Mouse (Mus musculus) layer of hippocampus, adult 18-20 months (tissue): ENCODE data around the gene Dlg2. TPM values are rescaled to one million over a fixed set of nuclear protein-coding genes. Genes with fewer than 3 reads are reported as not detected.

Source experiments
- DNase-seq, 2 experiments: peaks; one replicate each; pipeline ENCODE4 v3.0.0; 2022; ENCODE audit warnings: low spot score in 2 of 2
- total RNA-seq, 2 experiments: library from RNA; stranded (reverse); gene quantifications; 2 replicates each; pipeline ENCODE4 v1.2.3; 2021

Gene Dlg2
- total RNA-seq, 2 experiments from 2014 or later: 224 to 230 TPM

GRCm38 (mm10) chr7:91544600-91544999, 1068.1 kb downstream of the Dlg2 start:
- DNase-seq: no peak

GRCm38 (mm10) chr7:91548796-91549195, 1072.3 kb downstream of the Dlg2 start:
- DNase-seq: no peak

- DNase-seq: no peak
Observed at GRCm38 (mm10) chr7:91557582-91557981, 1081.1 kb downstream of the Dlg2 start.

- no peak for DNase-seq
Observed at GRCm38 (mm10) chr7:91567423-91567822, 1091.0 kb downstream of the Dlg2 start.

GRCm38 (mm10) chr7:91570969-91571368, 1094.5 kb downstream of the Dlg2 start:
- peak; percentile 19 to 54 for DNase-seq

GRCm38 (mm10) chr7:91572666-91573065, 1096.2 kb downstream of the Dlg2 start:
- no peak for DNase-seq

GRCm38 (mm10) chr7:91573321-91573720, 1096.8 kb downstream of the Dlg2 start:
- DNase-seq: no peak

- DNase-seq: peak; percentile 43 to 74
Observed at GRCm38 (mm10) chr7:91576216-91576615, 1099.7 kb downstream of the Dlg2 start.

GRCm38 (mm10) chr7:91582203-91582602, 1105.7 kb downstream of the Dlg2 start:
- no peak for DNase-seq

- peak in 1 of 2 experiments; percentile 46 for DNase-seq
Observed at GRCm38 (mm10) chr7:91583566-91583965, 1107.1 kb downstream of the Dlg2 start.

- DNase-seq: no peak
Observed at GRCm38 (mm10) chr7:91591261-91592170, 1115.0 kb downstream of the Dlg2 start.

GRCm38 (mm10) chr7:91598549-91598948, 1122.1 kb downstream of the Dlg2 start:
- no peak for DNase-seq

GRCm38 (mm10) chr7:91601307-91601706, 1124.8 kb downstream of the Dlg2 start:
- DNase-seq: peak in 1 of 2 experiments; percentile 28

GRCm38 (mm10) chr7:91603561-91603960, 1127.1 kb downstream of the Dlg2 start:
- no peak for DNase-seq

- DNase-seq: no peak
Observed at GRCm38 (mm10) chr7:91653033-91653432, 1176.6 kb downstream of the Dlg2 start.

GRCm38 (mm10) chr7:91659498-91659897, 1183.0 kb downstream of the Dlg2 start:
- no peak for DNase-seq

- DNase-seq: peak; percentile 60 to 81
Observed at GRCm38 (mm10) chr7:91672236-91673017, 1196.0 kb downstream of the Dlg2 start.

- DNase-seq: no peak
Observed at GRCm38 (mm10) chr7:91674401-91674800, 1197.9 kb downstream of the Dlg2 start.

GRCm38 (mm10) chr7:91677934-91678333, 1201.5 kb downstream of the Dlg2 start:
- no peak for DNase-seq

GRCm38 (mm10) chr7:91687930-91688329, 1211.5 kb downstream of the Dlg2 start:
- DNase-seq: no peak

GRCm38 (mm10) chr7:91689829-91690228, 1213.4 kb downstream of the Dlg2 start:
- DNase-seq: no peak

- DNase-seq: peak; percentile 66 to 83
Observed at GRCm38 (mm10) chr7:91709853-91710252, 1233.4 kb downstream of the Dlg2 start.
